Mouse (Mus musculus): ENCODE results near the gene Zfp646. TPM values are rescaled to one million over a fixed set of nuclear protein-coding genes. Genes with fewer than 3 reads are reported as not detected.

The Zfp646 gene
- total and polyA plus RNA-seq, 3 experiments, result 10.6 to 25.3 (median 18.8) TPM

- in situ Hi-C loops (cut with MboI; ENCODE audit: low pct_ligation_motif_present, low pct_unique_long_range_greater_than_20kb, low sequenced_read_pairs), result no loop called here
- H3K27ac ChIP-seq (ENCODE audit: insufficient read depth, low read depth), result no peak overlapping the region
- TF ChIP-seq MYC (IDR thresholded peaks at IDR 0.05; ENCODE audit: low read depth, low read length) (no peak), KAT2A (IDR thresholded peaks at IDR 0.05; ENCODE audit: insufficient replicate concordance, low read length) (no peak), BHLHE40 (IDR thresholded peaks at IDR 0.05; ENCODE audit: low read depth, low read length) (no peak), MAFK (IDR thresholded peaks at IDR 0.05; ENCODE audit: insufficient replicate concordance, low read length) (no peak), CTCF (conservative IDR thresholded peaks at IDR 0.05 in 1 of 2, IDR thresholded peaks at IDR 0.05 in 1 of 2; ENCODE audit: low read depth in 2 of 2, low read length in 2 of 2) (no peak), POLR2AphosphoS2 (IDR thresholded peaks at IDR 0.05; ENCODE audit: low read depth, low read length) (no peak), TCF12 (IDR thresholded peaks at IDR 0.05; ENCODE audit: low read depth, low read length) (no peak), SMC3 (IDR thresholded peaks at IDR 0.05; ENCODE audit: low read depth, low read length) (no peak), ETS1 (conservative IDR thresholded peaks at IDR 0.05; ENCODE audit: low read depth, low read length) (no peak), PAX5 (IDR thresholded peaks at IDR 0.05; ENCODE audit: low read length) (no peak), USF1 (IDR thresholded peaks at IDR 0.05; ENCODE audit: low read depth, low read length) (no peak), GABPA (IDR thresholded peaks at IDR 0.05; ENCODE audit: insufficient replicate concordance, low read depth, low read length) (no peak), MAZ (IDR thresholded peaks at IDR 0.05; ENCODE audit: low read depth, low read length) (no peak), JUND (conservative IDR thresholded peaks at IDR 0.05; ENCODE audit: low read depth, low read length) (no peak), NRF1 (IDR thresholded peaks at IDR 0.05; ENCODE audit: low read depth, low read length) (no peak), RCOR1 (conservative IDR thresholded peaks at IDR 0.05; ENCODE audit: low read depth, low read length) (no peak), MXI1 (IDR thresholded peaks at IDR 0.05; ENCODE audit: low read depth, low read length) (no peak), ZMIZ1 (IDR thresholded peaks at IDR 0.05; ENCODE audit: low read depth, low read length) (no peak), E2F4 (IDR thresholded peaks at IDR 0.05; ENCODE audit: insufficient replicate concordance, low read depth, low read length) (no peak), MAX (IDR thresholded peaks at IDR 0.05; ENCODE audit: low read length) (no peak)
- no peaks in the 10 kb centered on the region for H3K79me2 ChIP-seq (replicated peaks; ENCODE audit: control insufficient read depth, extremely low read depth, insufficient read depth, poor library complexity, severe bottlenecking)
- no peak overlapping the region for H3K4me3 ChIP-seq (replicated peaks in 1 of 3; ENCODE audit: low read depth in 2 of 3, low read length in 2 of 3, poor library complexity in 1 of 3)
- H3K4me1 ChIP-seq (ENCODE audit: control insufficient read depth in 1 of 2, insufficient read depth in 2 of 2), result peaks cover 0 to 2% of the 10 kb centered on the region in 2 experiments; a peak in 1 of 4 replicates
- peaks cover 0 to 13% of the 10 kb centered on the region in 2 experiments for H3K36me3 ChIP-seq (replicated peaks in 1 of 2; ENCODE audit: control insufficient read depth in 1 of 2, insufficient read depth in 1 of 2, low read length in 1 of 2)
- DNase-seq (ENCODE audit: extremely low read depth), result no peak
- dilution Hi-C loops (cut with MboI; ENCODE audit: extremely low pct_ligation_motif_present, extremely low pct_unique_long_range_greater_than_20kb, low sequenced_read_pairs), result no loop called here
- peaks cover 3% of the 10 kb centered on the region for H3K9me3 ChIP-seq (replicated peaks; ENCODE audit: low read length)
- no peaks in the 10 kb centered on the region for H3K27me3 ChIP-seq (replicated peaks)
- no peak overlapping the region for H3K9ac ChIP-seq (ENCODE audit: insufficient read depth, low read depth)
- H3K4me2 ChIP-seq (ENCODE audit: insufficient read depth, low read depth, poor library complexity, severe bottlenecking), result no peak overlapping the region
Observed at GRCm38 (mm10) chr7:127898179-127898956, 22.3 kb downstream of the Zfp646 start.

- in situ Hi-C loops (cut with MboI; ENCODE audit: low pct_ligation_motif_present, low pct_unique_long_range_greater_than_20kb, low sequenced_read_pairs) (no loop called here), dilution Hi-C loops (cut with MboI; ENCODE audit: extremely low pct_ligation_motif_present, extremely low pct_unique_long_range_greater_than_20kb, low sequenced_read_pairs) (no loop called here)
- Histone ChIP-seq H3K27me3 (replicated peaks) (no peaks in the 10 kb centered on the region), H3K27ac (ENCODE audit: insufficient read depth, low read depth) (no peak overlapping the region), H3K4me3 (replicated peaks in 1 of 3; ENCODE audit: low read depth in 2 of 3, low read length in 2 of 3, poor library complexity in 1 of 3) (no peak overlapping the region), H3K36me3 (replicated peaks in 1 of 2; ENCODE audit: control insufficient read depth in 1 of 2, insufficient read depth in 1 of 2, low read length in 1 of 2) (peaks cover 0 to 6% of the 10 kb centered on the region in 2 experiments), H3K79me2 (replicated peaks; ENCODE audit: control insufficient read depth, extremely low read depth, insufficient read depth, poor library complexity, severe bottlenecking) (no peaks in the 10 kb centered on the region), H3K9ac (ENCODE audit: insufficient read depth, low read depth) (no peak overlapping the region), H3K9me3 (replicated peaks; ENCODE audit: low read length) (peaks cover 3% of the 10 kb centered on the region), H3K4me2 (ENCODE audit: insufficient read depth, low read depth, poor library complexity, severe bottlenecking) (no peak overlapping the region), H3K4me1 (ENCODE audit: control insufficient read depth in 1 of 2, insufficient read depth in 2 of 2) (peaks cover 6 to 9% of the 10 kb centered on the region in 2 experiments; a peak in 3 of 4 replicates)
- no peak for TF ChIP-seq MAX (IDR thresholded peaks at IDR 0.05; ENCODE audit: low read length)
- TF ChIP-seq RAD21 (IDR thresholded peaks at IDR 0.05; ENCODE audit: low read depth, low read length), result no peak
- no peak for TF ChIP-seq USF1 (IDR thresholded peaks at IDR 0.05; ENCODE audit: low read depth, low read length)
- no peak for TF ChIP-seq TCF12 (IDR thresholded peaks at IDR 0.05; ENCODE audit: low read depth, low read length)
- TF ChIP-seq JUN (IDR thresholded peaks at IDR 0.05; ENCODE audit: insufficient read depth, low read depth, low read length), result no peak
- no peak for TF ChIP-seq GABPA (IDR thresholded peaks at IDR 0.05; ENCODE audit: insufficient replicate concordance, low read depth, low read length)
- no peak for TF ChIP-seq MXI1 (IDR thresholded peaks at IDR 0.05; ENCODE audit: low read depth, low read length)
- TF ChIP-seq KAT2A (IDR thresholded peaks at IDR 0.05; ENCODE audit: insufficient replicate concordance, low read length), result no peak
- TF ChIP-seq PAX5 (IDR thresholded peaks at IDR 0.05; ENCODE audit: low read length), result no peak
- TF ChIP-seq ZKSCAN1 (IDR thresholded peaks at IDR 0.05; ENCODE audit: borderline replicate concordance, low read depth, low read length), result no peak
- no peak for TF ChIP-seq RCOR1 (conservative IDR thresholded peaks at IDR 0.05; ENCODE audit: low read depth, low read length)
- DNase-seq (ENCODE audit: extremely low read depth), result no peak
Observed at GRCm38 (mm10) chr7:127899997-127900396, 24.0 kb downstream of the Zfp646 start.

All from CH12.LX (cell line).